ENCODE assay signal across 8 mouse cellular contexts in the genomic region with DNA sequence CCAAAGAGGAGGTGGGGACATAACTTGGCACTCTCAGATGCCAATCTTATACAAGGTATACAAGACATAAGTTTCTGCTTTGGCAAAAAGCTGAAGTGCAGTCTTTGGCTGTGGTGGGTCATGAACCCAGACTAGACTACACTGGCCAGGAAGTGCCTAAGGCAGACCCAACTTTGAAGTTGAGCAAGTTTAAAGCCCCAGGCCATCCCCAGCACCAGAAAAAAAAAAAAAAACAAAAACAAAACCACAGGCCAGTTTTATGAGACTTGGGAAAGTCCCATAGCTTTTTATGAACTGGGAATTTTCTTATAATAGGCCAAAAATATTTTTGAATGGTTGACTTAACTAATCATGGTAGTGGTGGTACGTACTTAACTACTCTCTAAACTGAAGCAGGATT. TPM values are rescaled to one million over a fixed set of nuclear protein-coding genes. Genes with fewer than 3 reads are reported as not detected.
DNase-seq lines count a peak whose midpoint lies in the region; ATAC-seq and TF ChIP-seq lines count a peak whose summit lies in the region.

No protein-coding gene starts in this region.

- peaks cover 13% of the 10 kb centered on the region for H3K4me1 ChIP-seq in lung, embryonic 16.5 days (replicated peaks; ENCODE audit: control insufficient read depth, insufficient read depth, low read length)
- peaks cover 6% of the 10 kb centered on the region; the same call in 1 of the 2 replicates for H3K4me1 ChIP-seq in embryonic fibroblast, embryonic 13.5 days (ENCODE audit: control insufficient read depth, insufficient read depth, low read length)
- H3K4me1 ChIP-seq in limb, embryonic 13.5 days: peaks cover 30% of the 10 kb centered on the region
- no peaks in the 10 kb centered on the region; the same call in 1 of the 2 replicates for H3K4me1 ChIP-seq in small intestine, adult 2 months (ENCODE audit: control insufficient read depth, insufficient read depth, insufficient read length, low read length)

- H3K27me3 ChIP-seq in lung, embryonic 16.5 days (ENCODE audit: control insufficient read depth, insufficient read depth, low read depth, low read length): no peaks in the 10 kb centered on the region
- no peaks in the 10 kb centered on the region for H3K27me3 ChIP-seq in limb, embryonic 13.5 days
- H3K27me3 ChIP-seq in small intestine, adult 2 months (ENCODE audit: control insufficient read depth, insufficient read depth, low read length): no peaks in the 10 kb centered on the region

- peak overlapping the region; percentile 53 for H3K9ac ChIP-seq in lung, embryonic 16.5 days (ENCODE audit: low read length)
- peak overlapping the region; percentile 69 for H3K9ac ChIP-seq in limb, embryonic 13.5 days

- H3K4me2 ChIP-seq in lung, embryonic 16.5 days (ENCODE audit: low read depth, low read length): peak overlapping the region; percentile 62
- H3K4me2 ChIP-seq in limb, embryonic 13.5 days (replicated peaks): peak overlapping the region; percentile 79

- 93% methylated on average over 1 of the region's 1 CpGs for WGBS in lung, embryonic 16.5 days
- WGBS in limb, embryonic 13.5 days: 78% methylated on average over 1 of the region's 1 CpGs
- WGBS in small intestine, adult 2 months: 82% methylated on average over 1 of the region's 1 CpGs

- peaks cover 25% of the 10 kb centered on the region for H3K36me3 ChIP-seq in lung, embryonic 16.5 days (ENCODE audit: control insufficient read depth, insufficient read depth, low read length)
- H3K36me3 ChIP-seq in limb, embryonic 13.5 days: peaks cover 46% of the 10 kb centered on the region
- peaks cover 32% of the 10 kb centered on the region for H3K36me3 ChIP-seq in small intestine, adult 2 months (ENCODE audit: control insufficient read depth, insufficient read depth, low read length)

- no peak for TF ChIP-seq POLR2A in embryonic fibroblast, embryonic 13.5 days (IDR thresholded peaks at IDR 0.05; ENCODE audit: low read depth, low read length)
- TF ChIP-seq POLR2A in small intestine, adult 2 months (IDR thresholded peaks at IDR 0.05; ENCODE audit: low read depth, low read length): no peak

- peak overlapping the region; percentile 91 for H3K4me3 ChIP-seq in lung, embryonic 16.5 days (ENCODE audit: low read length)
- H3K4me3 ChIP-seq in embryonic fibroblast, embryonic 13.5 days (ENCODE audit: insufficient read depth, low read length): peak overlapping the region; percentile 29
- H3K4me3 ChIP-seq in limb, embryonic 13.5 days: peak overlapping the region; percentile 99
- peak overlapping the region; percentile 86 for H3K4me3 ChIP-seq in small intestine, adult 2 months (ENCODE audit: low read depth, low read length)

- ATAC-seq in lung, embryonic 16.5 days (ENCODE audit: low read depth): no peak
- ATAC-seq in limb, embryonic 13.5 days (ENCODE audit: low FRiP score, low read depth): no peak; the same call in 1 of the 2 replicates

- no peak for TF ChIP-seq CTCF in embryonic fibroblast, embryonic 13.5 days (IDR thresholded peaks at IDR 0.05; ENCODE audit: borderline replicate concordance, insufficient read depth, low read length)
- no peak for TF ChIP-seq CTCF in small intestine, adult 2 months (IDR thresholded peaks at IDR 0.05; ENCODE audit: extremely low read depth, insufficient read length, insufficient replicate concordance, low read depth, low read length)

- H3K27ac ChIP-seq in lung, embryonic 16.5 days (ENCODE audit: low read length): peak overlapping the region; percentile 47; the same call in 1 of the 2 replicates
- H3K27ac ChIP-seq in embryonic fibroblast, embryonic 13.5 days (ENCODE audit: insufficient read depth, low read length): peak overlapping the region; percentile 65
- peak overlapping the region; percentile 74 for H3K27ac ChIP-seq in limb, embryonic 13.5 days
- H3K27ac ChIP-seq in small intestine, adult 2 months (ENCODE audit: insufficient read depth, low read depth, low read length): 0 out of 2 replicates have a peak overlapping the region, but pooled peaks have one; percentile 5

- DNase-seq in lung, postnatal 4 days: no peak
- no peak for DNase-seq in B cell, adult 2 months
- DNase-seq in layer of hippocampus, postnatal 36 days: no peak
- no peak for DNase-seq in retina, postnatal 1 day

- H3K9me3 ChIP-seq in lung, embryonic 16.5 days (ENCODE audit: control insufficient read depth, low read length): no peaks in the 10 kb centered on the region
- no peaks in the 10 kb centered on the region for H3K9me3 ChIP-seq in limb, embryonic 13.5 days

RNA-seq across cellular contexts. Expression of a gene that starts 0.7 kb away (rescaled TPM):
- polyA plus RNA-seq in lung, embryonic 16.5 days (2015; fragmentation: Nextera tagmentation; extraction: Ambion mirVana): 6.7 TPM in 2 replicates
- 21.5 and 30.7 TPM in 2 replicates for polyA plus RNA-seq in embryonic fibroblast, embryonic 13.5 days (2011; ENCODE audit: insufficient read length, low read depth, missing spikeins)
- 9.3 and 9.8 TPM in 2 replicates for polyA plus RNA-seq in limb, embryonic 13.5 days (2015; fragmentation: Nextera tagmentation; extraction: Ambion mirVana)
- polyA plus RNA-seq in small intestine, adult 2 months (2012; rRNA removed): 6.6 and 8.1 TPM in 2 replicates
- 10 to 100 TPM; 43.3 to 45.3 TPM for total RNA-seq in layer of hippocampus, postnatal 36 days (2021)

RNA-seq across cellular contexts. Expression of a gene that starts 44.4 kb away (rescaled TPM):
- polyA plus RNA-seq in lung, embryonic 16.5 days (2015; fragmentation: Nextera tagmentation; extraction: Ambion mirVana): 32.4 and 33.0 TPM in 2 replicates
- 65.8 and 71.9 TPM in 2 replicates for polyA plus RNA-seq in embryonic fibroblast, embryonic 13.5 days (2011; ENCODE audit: insufficient read length, low read depth, missing spikeins)
- polyA plus RNA-seq in limb, embryonic 13.5 days (2015; fragmentation: Nextera tagmentation; extraction: Ambion mirVana): 51.8 TPM in 2 replicates
- polyA plus RNA-seq in small intestine, adult 2 months (2012; rRNA removed): 9.9 and 21.9 TPM in 2 replicates
- total RNA-seq in layer of hippocampus, postnatal 36 days (2021): 10 to 100 TPM; 47.0 to 55.4 TPM

Comparison
In these comparisons a context has a peak if more than half of its experiments do, and no peak if none do; other contexts are left out.
1. H3K27ac ChIP-seq: peak in every context shown above with its lines; median percentile 74 in limb, embryonic 13.5 days; 65 in embryonic fibroblast, embryonic 13.5 days; 47 in lung, embryonic 16.5 days; 5 in small intestine, adult 2 months.
2. H3K4me3 ChIP-seq: peak in every context shown above with its lines; median percentile 99 in limb, embryonic 13.5 days; 91 in lung, embryonic 16.5 days; 86 in small intestine, adult 2 months; 29 in embryonic fibroblast, embryonic 13.5 days.